Mouse (Mus musculus): Measurements from ENCODE around the gene Btbd35f19. TPM values are rescaled to one million over a fixed set of nuclear protein-coding genes. Genes with fewer than 3 reads are reported as not detected.
"Not testable (repeated sequence)": the region's sequence is repeated elsewhere in the genome, so short reads cannot be mapped to it uniquely, and the experiment has no call there.

Btbd35f19 gene
- not detected in 2 replicates for polyA plus RNA-seq (2014; fragmentation: Nextera tagmentation; extraction: Ambion mirVana)

- no CpG with 5 or more reads among the region's 4 CpGs for WGBS
- not testable (repeated sequence) for H3K4me1 ChIP-seq (ENCODE audit: control insufficient read depth, insufficient read depth, low read length); ATAC-seq (replicated peaks; ENCODE audit: insufficient number of reproducible peaks, low FRiP score, low TSS enrichment, low read depth); H3K9me3 ChIP-seq (replicated peaks; ENCODE audit: control insufficient read depth, low read length); H3K36me3 ChIP-seq (replicated peaks; ENCODE audit: control insufficient read depth, insufficient read depth, low read depth, low read length); H3K4me3 ChIP-seq (ENCODE audit: low read depth, low read length); H3K27ac ChIP-seq (replicated peaks; ENCODE audit: low read depth, low read length); DNase-seq (ENCODE audit: low spot score); H3K9ac ChIP-seq (replicated peaks; ENCODE audit: low read length); H3K4me2 ChIP-seq (ENCODE audit: low read depth, low read length); H3K27me3 ChIP-seq (ENCODE audit: control insufficient read depth, insufficient read depth, low read length)
Observed at GRCm38 (mm10) chrX:31383818-31384217, at the start of gene Btbd35f19. Btbd35f19 (minus strand) TSS chrX:31383918.

DNA sequence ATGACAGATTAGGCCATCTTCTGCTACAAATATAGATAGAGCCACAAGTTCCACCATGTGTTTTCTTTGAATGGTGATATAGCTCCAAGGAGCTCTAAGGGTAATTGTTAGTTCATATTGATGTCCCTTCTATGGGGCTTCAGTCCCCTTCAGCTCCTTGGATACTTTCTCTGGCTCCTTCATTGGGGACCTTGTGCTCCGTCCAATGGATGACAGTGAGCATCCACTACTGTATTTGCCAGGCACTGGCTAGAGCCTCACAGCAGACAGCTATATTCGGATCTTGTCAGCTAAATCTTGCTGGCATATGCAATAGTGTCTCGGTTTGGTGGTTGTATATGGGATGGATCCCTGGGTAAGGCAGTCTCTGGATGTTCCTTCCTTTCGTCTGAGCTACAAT is 41.8 kb downstream of the Btbd35f19 start:
- not testable (repeated sequence) for H3K27me3 ChIP-seq (ENCODE audit: control insufficient read depth, insufficient read depth, low read length); H3K36me3 ChIP-seq (replicated peaks; ENCODE audit: control insufficient read depth, insufficient read depth, low read depth, low read length); H3K9me3 ChIP-seq (replicated peaks; ENCODE audit: control insufficient read depth, low read length); ATAC-seq (replicated peaks; ENCODE audit: insufficient number of reproducible peaks, low FRiP score, low TSS enrichment, low read depth); H3K27ac ChIP-seq (replicated peaks; ENCODE audit: low read depth, low read length); DNase-seq (ENCODE audit: low spot score); H3K9ac ChIP-seq (replicated peaks; ENCODE audit: low read length); H3K4me3 ChIP-seq (ENCODE audit: low read depth, low read length); H3K4me2 ChIP-seq (ENCODE audit: low read depth, low read length); H3K4me1 ChIP-seq (ENCODE audit: control insufficient read depth, insufficient read depth, low read length)
- WGBS: 96% methylated on average over 2 of the region's 4 CpGs

DNA sequence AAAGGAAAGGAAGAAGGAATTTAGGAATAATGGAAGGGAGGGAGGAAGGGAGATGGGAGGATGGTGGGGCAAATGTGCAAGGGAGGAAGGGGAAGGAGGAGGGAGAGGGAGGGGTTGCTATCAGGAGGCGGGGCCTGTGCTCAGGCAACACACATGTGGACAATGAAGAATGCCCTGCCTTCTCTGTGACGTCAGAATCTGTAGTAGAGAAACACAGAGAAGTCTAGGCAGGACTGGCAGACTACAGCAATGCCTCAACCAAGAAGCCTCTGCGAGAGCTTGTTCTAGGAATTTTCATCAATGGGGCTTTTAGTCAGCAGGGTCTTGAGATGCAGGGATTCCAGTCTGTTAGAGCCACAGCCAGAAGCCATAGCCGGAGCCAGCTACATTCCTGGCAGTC is 47.6 kb downstream of the Btbd35f19 start, which contains the start of gene Btbd35f26:
Gene Btbd35f26, plus strand, starts transcription at position 301 of the 400 bp plus-strand sequence.
- not testable (repeated sequence) for H3K27me3 ChIP-seq (ENCODE audit: control insufficient read depth, insufficient read depth, low read length); H3K9me3 ChIP-seq (replicated peaks; ENCODE audit: control insufficient read depth, low read length); H3K4me2 ChIP-seq (ENCODE audit: low read depth, low read length); H3K4me1 ChIP-seq (ENCODE audit: control insufficient read depth, insufficient read depth, low read length); H3K4me3 ChIP-seq (ENCODE audit: low read depth, low read length); ATAC-seq (replicated peaks; ENCODE audit: insufficient number of reproducible peaks, low FRiP score, low TSS enrichment, low read depth); H3K9ac ChIP-seq (replicated peaks; ENCODE audit: low read length); DNase-seq (ENCODE audit: low spot score); H3K36me3 ChIP-seq (replicated peaks; ENCODE audit: control insufficient read depth, insufficient read depth, low read depth, low read length); H3K27ac ChIP-seq (replicated peaks; ENCODE audit: low read depth, low read length)
- WGBS: no CpG with 5 or more reads among the region's 4 CpGs

Other genes with a start within 250 kb of the Btbd35f19 start
- gene Spin2f, start 130.0 kb downstream of the Btbd35f19 start, polyA plus RNA-seq (2014; fragmentation: Nextera tagmentation; extraction: Ambion mirVana): not detected in 2 replicates
- not detected in 2 replicates for gene Btbd35f26, start 47.5 kb downstream of the Btbd35f19 start, polyA plus RNA-seq (2014; fragmentation: Nextera tagmentation; extraction: Ambion mirVana)
- not detected in 2 replicates for gene Gm21883, start 190.4 kb upstream of the Btbd35f19 start, polyA plus RNA-seq (2014; fragmentation: Nextera tagmentation; extraction: Ambion mirVana)
- gene Spin2e, start 235.0 kb upstream of the Btbd35f19 start, polyA plus RNA-seq (2014; fragmentation: Nextera tagmentation; extraction: Ambion mirVana): not detected in 2 replicates